Mouse (Mus musculus) liver, adult 2 months (tissue): ENCODE measurements at regions not wholly inside any gene's neighbourhood (a gene's known extent, or its start where the extent isn't known, plus 50 kb on each side); places are given as distances from the start of the nearest gene placed in this dataset.

Experiments
- CTCF ChIP-seq: fragments of 200-500 bp; IDR thresholded peaks from 2 replicates; pipeline ENCODE4 v1.5.1; 2011; ENCODE audit warnings: low read depth, low read length, control low read depth
- POLR2A ChIP-seq: fragments of 200-500 bp; IDR thresholded peaks from 2 replicates; pipeline ENCODE4 v1.6.1; 2011; ENCODE audit warnings: low read length, control low read depth; ENCODE audit not compliant: insufficient read depth; ENCODE audit errors: extremely low read depth

DNA sequence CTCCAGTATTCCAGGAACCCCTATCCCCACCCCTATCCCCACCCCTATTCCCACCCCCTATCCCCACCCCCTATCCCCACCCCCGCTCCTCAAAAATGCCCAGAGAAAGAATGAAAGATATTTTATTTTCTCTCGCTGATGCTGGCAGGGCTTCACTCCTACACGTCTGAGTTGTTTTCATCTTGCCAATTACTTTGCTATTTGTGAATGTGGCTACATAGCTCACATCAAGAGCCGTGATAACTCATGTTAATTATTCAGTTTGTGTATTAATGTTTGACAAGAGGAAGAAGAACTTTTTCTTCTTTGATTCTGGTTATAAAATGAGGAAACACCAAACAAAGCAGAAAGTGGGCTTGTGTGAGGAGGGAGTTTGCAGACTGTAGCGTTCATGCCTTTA lies 57.8 kb upstream of the Gm10295 start:
- TF ChIP-seq CTCF = no peak
- TF ChIP-seq POLR2A = no peak
